26 mouse cellular contexts compared by ENCODE assay signal in genomic region chr10:95544004-95544403, GRCm38 (mm10). TPM values are rescaled to one million over a fixed set of nuclear protein-coding genes. Genes with fewer than 3 reads are reported as not detected.
DNase-seq lines count a peak whose midpoint lies in the region; ATAC-seq and TF ChIP-seq lines count a peak whose summit lies in the region.
"Had no signal": no experiment of that assay in that cellular context is flagged by ENCODE, and none has a peak within 500 bp of the region (broad histone marks: within the 10 kb centered on the region; RNA-seq: fewer than 3 reads in every experiment).

No protein-coding gene starts in this region.

- ATAC-seq in heart, embryonic 14.5 days (ENCODE audit: insufficient number of reproducible peaks, insufficient read depth, low FRiP score, low read depth): no peak
- ATAC-seq in kidney, postnatal 0 days (replicated peaks; ENCODE audit: low FRiP score, low read depth): 0 out of 2 replicates have a peak, but pooled peaks have one; percentile 65
- ATAC-seq in kidney, embryonic 15.5 days (replicated peaks; ENCODE audit: low FRiP score): no peak; the same call in 1 of the 2 replicates
- ATAC-seq in Patski: peak; percentile 75
- ATAC-seq: activated CD4-positive, CD25-positive, alpha-beta regulatory T cell, adult 4 months; intestine, postnatal 0 days; midbrain, embryonic 13.5 days had no signal

- no peak for TF ChIP-seq CTCF in kidney, postnatal 0 days (IDR thresholded peaks at IDR 0.05; ENCODE audit: low read depth)
- no peak for TF ChIP-seq CTCF in Patski (IDR thresholded peaks at IDR 0.05)

- POLR2A ChIA-PET in Patski (lab: Charles Lee): interaction anchor here (1.4 to 1.6 kb wide), 2 partner anchors 9 to 13 kb away, joined by 3 to 4 read pairs; no protein-coding TSS in a partner anchor

- no peak overlapping the region for H3K4me3 ChIP-seq in heart, embryonic 14.5 days (ENCODE audit: control insufficient read depth in 1 of 2, insufficient read depth in 1 of 2, low read depth in 1 of 2, low read length in 2 of 2)
- H3K4me3 ChIP-seq in heart, embryonic 10.5 days: no peak overlapping the region
- no peak overlapping the region for H3K4me3 ChIP-seq in kidney, postnatal 0 days (replicated peaks; ENCODE audit: low read depth, low read length)
- no peak overlapping the region for H3K4me3 ChIP-seq in kidney, embryonic 15.5 days (replicated peaks)
- H3K4me3 ChIP-seq: embryonic facial prominence, embryonic 15.5 days; forebrain, embryonic 15.5 days; hindbrain, embryonic 12.5 days; limb, embryonic 15.5 days; lung, embryonic 15.5 days; megakaryocyte, embryonic 14.5 days; midbrain, embryonic 13.5 days; neural tube, embryonic 12.5 days had no signal

- H3K36me3 ChIP-seq in heart, embryonic 14.5 days (ENCODE audit: control insufficient read depth, insufficient read depth, low read length): peaks cover 55% of the 10 kb centered on the region
- peaks cover 43% of the 10 kb centered on the region for H3K36me3 ChIP-seq in heart, embryonic 10.5 days
- peaks cover 20% of the 10 kb centered on the region; the same call in 1 of the 2 replicates for H3K36me3 ChIP-seq in kidney, postnatal 0 days (ENCODE audit: insufficient read depth, low read length)
- H3K36me3 ChIP-seq in kidney, embryonic 15.5 days: peaks cover 53% of the 10 kb centered on the region

- no peak for DNase-seq in heart, embryonic 10.5 days (ENCODE audit: low spot score)
- DNase-seq in kidney, postnatal 0 days (ENCODE audit: low spot score): no peak
- DNase-seq in Patski (ENCODE audit: low read depth, low spot score): no peak
- peak; percentile 51 to 70 for DNase-seq in kidney, postnatal 36 days
- DNase-seq in adrenal gland, postnatal 36 days: no peak
- DNase-seq: adrenal gland, adult 8-10 months; cerebellum, adult 2 months; cerebellum, postnatal 25 days; gastrocnemius, postnatal 10 days; left cerebral cortex, postnatal 4 days; lung, postnatal 36 days; thymus, postnatal 25 days had no signal

- H3K27me3 ChIP-seq in heart, embryonic 14.5 days (ENCODE audit: control insufficient read depth, insufficient read depth, low read length): no peaks in the 10 kb centered on the region
- H3K27me3 ChIP-seq in heart, embryonic 10.5 days (ENCODE audit: insufficient read depth, poor library complexity, severe bottlenecking): no peaks in the 10 kb centered on the region
- H3K27me3 ChIP-seq in kidney, postnatal 0 days (ENCODE audit: insufficient read depth, low read length): no peaks in the 10 kb centered on the region
- H3K27me3 ChIP-seq in kidney, embryonic 15.5 days: no peaks in the 10 kb centered on the region
- no peaks in the 10 kb centered on the region for H3K27me3 ChIP-seq in Patski
- H3K27me3 ChIP-seq: embryonic facial prominence, embryonic 15.5 days; forebrain, embryonic 15.5 days; hindbrain, embryonic 12.5 days; limb, embryonic 15.5 days; lung, embryonic 15.5 days; megakaryocyte, embryonic 14.5 days; midbrain, embryonic 13.5 days; neural tube, embryonic 12.5 days had no signal

- in situ Hi-C loops in Patski (cut with MboI; ENCODE audit: low pct_unique_long_range_greater_than_20kb): no loop called here

- no peak overlapping the region for H3K4me2 ChIP-seq in heart, embryonic 14.5 days (ENCODE audit: low read length)
- H3K4me2 ChIP-seq in kidney, postnatal 0 days (ENCODE audit: low read length): no peak overlapping the region
- H3K4me2 ChIP-seq in kidney, embryonic 15.5 days: no peak overlapping the region
- H3K4me2 ChIP-seq: embryonic facial prominence, embryonic 15.5 days; forebrain, embryonic 15.5 days; hindbrain, embryonic 12.5 days; limb, embryonic 15.5 days; lung, embryonic 15.5 days; midbrain, embryonic 13.5 days; neural tube, embryonic 12.5 days had no signal

- H3K9ac ChIP-seq in heart, embryonic 14.5 days (ENCODE audit: low read length): no peak overlapping the region
- H3K9ac ChIP-seq in kidney, postnatal 0 days (ENCODE audit: low read depth, low read length): no peak overlapping the region
- H3K9ac ChIP-seq in kidney, embryonic 15.5 days: no peak overlapping the region
- H3K9ac ChIP-seq: embryonic facial prominence, embryonic 15.5 days; forebrain, embryonic 15.5 days; hindbrain, embryonic 12.5 days; limb, embryonic 15.5 days; liver, embryonic 14.5 days; lung, embryonic 15.5 days; midbrain, embryonic 13.5 days; neural tube, embryonic 12.5 days had no signal

- H3K4me1 ChIP-seq in heart, embryonic 14.5 days (ENCODE audit: control insufficient read depth in 2 of 2, insufficient read depth in 2 of 2, low read length in 2 of 2): peaks cover 2 to 17% of the 10 kb centered on the region in 2 experiments
- H3K4me1 ChIP-seq in heart, embryonic 10.5 days: peaks cover 9% of the 10 kb centered on the region
- no peaks in the 10 kb centered on the region for H3K4me1 ChIP-seq in kidney, postnatal 0 days (replicated peaks; ENCODE audit: insufficient read depth, low read length)
- no peaks in the 10 kb centered on the region for H3K4me1 ChIP-seq in kidney, embryonic 15.5 days
- H3K4me1 ChIP-seq: hindbrain, embryonic 12.5 days; midbrain, embryonic 13.5 days; neural tube, embryonic 12.5 days had no signal

- H3K27ac ChIP-seq in heart, embryonic 14.5 days (replicated peaks in 1 of 2; ENCODE audit: control insufficient read depth in 1 of 2, insufficient read depth in 1 of 2, low read depth in 2 of 2, low read length in 2 of 2): peak overlapping the region; percentile 8 to 30; a peak in 1 of 4 replicates
- no peak overlapping the region for H3K27ac ChIP-seq in heart, embryonic 10.5 days
- no peak overlapping the region for H3K27ac ChIP-seq in kidney, postnatal 0 days
- no peak overlapping the region for H3K27ac ChIP-seq in kidney, embryonic 15.5 days
- H3K27ac ChIP-seq: hindbrain, embryonic 12.5 days; limb, embryonic 15.5 days; liver, embryonic 14.5 days; lung, embryonic 15.5 days; neural tube, embryonic 12.5 days had no signal

- H3K9me3 ChIP-seq in heart, embryonic 14.5 days (ENCODE audit: control insufficient read depth, low read length): no peaks in the 10 kb centered on the region
- no peaks in the 10 kb centered on the region for H3K9me3 ChIP-seq in heart, embryonic 10.5 days
- H3K9me3 ChIP-seq in kidney, postnatal 0 days (replicated peaks; ENCODE audit: low read length): no peaks in the 10 kb centered on the region
- no peaks in the 10 kb centered on the region for H3K9me3 ChIP-seq in kidney, embryonic 15.5 days (replicated peaks)
- H3K9me3 ChIP-seq: embryonic facial prominence, embryonic 15.5 days; forebrain, embryonic 15.5 days; G1E; hindbrain, embryonic 12.5 days; limb, embryonic 15.5 days; lung, embryonic 15.5 days; megakaryocyte, embryonic 14.5 days; midbrain, embryonic 13.5 days; neural tube, embryonic 12.5 days had no signal

- CTCF ChIA-PET in Patski (lab: Charles Lee): interaction anchor here (0.9 to 1.3 kb wide), 2 partner anchors 29 to 350 kb away, joined by 3 read pairs; partner anchors contain the start of gene Ube2n

RNA-seq across cellular contexts. Expression of gene Nudt4, which starts 19.9 kb away (rescaled TPM):
- 97.2 and 101 TPM in 2 replicates for polyA plus RNA-seq in heart, embryonic 14.5 days (2014; fragmentation: Nextera tagmentation; extraction: Ambion mirVana)
- 92.7 and 104 TPM in 2 replicates for polyA plus RNA-seq in heart, embryonic 10.5 days (2016; fragmentation: Nextera tagmentation; extraction: Ambion mirVana)
- 215 and 232 TPM in 2 replicates for polyA plus RNA-seq in kidney, postnatal 0 days (2015; fragmentation: Nextera tagmentation; extraction: Ambion mirVana)
- 113 and 125 TPM in 2 replicates for polyA plus RNA-seq in kidney, embryonic 15.5 days (2015; fragmentation: Nextera tagmentation; extraction: Ambion mirVana)
- polyA plus RNA-seq in Patski (2021): 68.6 TPM
- 100 to 1,000 TPM; 145 to 149 TPM for total RNA-seq in adrenal gland, postnatal 36 days (2021)

RNA-seq across cellular contexts. Expression of gene Ube2n, which starts 29.1 kb away (rescaled TPM):
- polyA plus RNA-seq in heart, embryonic 14.5 days (2014; fragmentation: Nextera tagmentation; extraction: Ambion mirVana): 255 and 263 TPM in 2 replicates
- 328 and 389 TPM in 2 replicates for polyA plus RNA-seq in heart, embryonic 10.5 days (2016; fragmentation: Nextera tagmentation; extraction: Ambion mirVana)
- 277 and 296 TPM in 2 replicates for polyA plus RNA-seq in kidney, postnatal 0 days (2015; fragmentation: Nextera tagmentation; extraction: Ambion mirVana)
- polyA plus RNA-seq in kidney, embryonic 15.5 days (2015; fragmentation: Nextera tagmentation; extraction: Ambion mirVana): 347 and 381 TPM in 2 replicates
- 132 TPM for polyA plus RNA-seq in Patski (2021)
- total RNA-seq in adrenal gland, postnatal 36 days (2021): 100 to 1,000 TPM; 138 to 147 TPM

RNA-seq across cellular contexts. Expression of gene Mrpl42, which starts 42.3 kb away (rescaled TPM):
- polyA plus RNA-seq in heart, embryonic 14.5 days (2014; fragmentation: Nextera tagmentation; extraction: Ambion mirVana): 657 and 673 TPM in 2 replicates
- 445 and 534 TPM in 2 replicates for polyA plus RNA-seq in heart, embryonic 10.5 days (2016; fragmentation: Nextera tagmentation; extraction: Ambion mirVana)
- polyA plus RNA-seq in kidney, postnatal 0 days (2015; fragmentation: Nextera tagmentation; extraction: Ambion mirVana): 427 and 432 TPM in 2 replicates
- 337 and 354 TPM in 2 replicates for polyA plus RNA-seq in kidney, embryonic 15.5 days (2015; fragmentation: Nextera tagmentation; extraction: Ambion mirVana)
- polyA plus RNA-seq in Patski (2021): 198 TPM
- total RNA-seq in adrenal gland, postnatal 36 days (2021): 100 to 1,000 TPM; 115 to 120 TPM

Comparison
In these comparisons a context has a peak if more than half of its experiments do, and no peak if none do; other contexts are left out.
1. ATAC-seq: peak in kidney, postnatal 0 days (single experiment) and Patski (single experiment); none in heart, embryonic 14.5 days (single experiment) and kidney, embryonic 15.5 days (single experiment).
2. H3K27ac ChIP-seq: peak in heart, embryonic 14.5 days (2 of 2); none in heart, embryonic 10.5 days (single experiment), kidney, postnatal 0 days (single experiment) and kidney, embryonic 15.5 days (single experiment).
3. DNase-seq: peak in kidney, postnatal 36 days (2 of 2); none in heart, embryonic 10.5 days (single experiment), kidney, postnatal 0 days (single experiment), Patski (single experiment) and adrenal gland, postnatal 36 days (0 of 2).